Mouse (Mus musculus) C2C12 (cell line): ENCODE data around the gene Vmn2r94. TPM values are rescaled to one million over a fixed set of nuclear protein-coding genes. Genes with fewer than 3 reads are reported as not detected.

Experiments
- H3K27me3 ChIP-seq: one replicate; pipeline ENCODE4 v1.6.1; 2011; ENCODE audit not compliant: control insufficient read depth, insufficient read depth, insufficient read length
- H3K36me3 ChIP-seq: one replicate; pipeline ENCODE4 v1.6.1; 2011; ENCODE audit not compliant: control insufficient read depth, insufficient read depth
- H3K4me3 ChIP-seq: one replicate; pipeline ENCODE4 v1.5.1; 2011; ENCODE audit warnings: mild to moderate bottlenecking, control low read depth; ENCODE audit not compliant: poor library complexity, insufficient read depth, severe bottlenecking
- H3K79me2 ChIP-seq: one replicate; pipeline ENCODE4 v1.6.1; 2011; ENCODE audit not compliant: control insufficient read depth, insufficient read depth
- H3K79me3 ChIP-seq: one replicate; pipeline ENCODE4 v1.6.1; 2011; ENCODE audit warnings: low read depth, control low read depth
- H3ac ChIP-seq: one replicate; pipeline ENCODE3; 2011; ENCODE audit warnings: low read depth; ENCODE audit not compliant: control insufficient read depth, insufficient read length
- CEBPB ChIP-seq: IDR thresholded peaks from one replicate; pipeline ENCODE4 v1.6.1; 2011; ENCODE audit warnings: low read depth, mild to moderate bottlenecking, control low read depth, moderate library complexity
- CTCF ChIP-seq: IDR thresholded peaks from one replicate; pipeline ENCODE4 v1.5.1; 2011; ENCODE audit not compliant: control insufficient read depth, insufficient read depth, insufficient read length
- FOSL1 ChIP-seq: IDR thresholded peaks from one replicate; pipeline ENCODE4 v1.8.0; 2011; ENCODE audit warnings: mild to moderate bottlenecking, low read length; ENCODE audit not compliant: poor library complexity, insufficient read depth, severe bottlenecking
- MAX ChIP-seq: IDR thresholded peaks from one replicate; pipeline ENCODE4 v1.6.1; 2011; ENCODE audit warnings: mild to moderate bottlenecking, control low read depth
- MYOD1 ChIP-seq: IDR thresholded peaks from one replicate; pipeline ENCODE4 v1.6.1; 2011; ENCODE audit warnings: low read depth; ENCODE audit not compliant: control insufficient read depth, insufficient read length
- MYOG ChIP-seq: IDR thresholded peaks from one replicate; pipeline ENCODE4 v1.6.1; 2011; ENCODE audit not compliant: control insufficient read depth, insufficient read length; ENCODE audit errors: extremely low read depth
- USF1 ChIP-seq: IDR thresholded peaks from one replicate; pipeline ENCODE4 v1.6.1; 2011; ENCODE audit warnings: low read depth, mild to moderate bottlenecking, control low read depth, moderate library complexity
- long read RNA-seq, 2 experiments: library from polyadenylated mRNA; unstranded; transcript quantifications; one replicate each; pipeline ENCODE4 v2.0.0; 2019 to 2020
- polyA plus RNA-seq: library from polyadenylated mRNA; unstranded; fragments of >200 nt; fragmentation: generic; extraction: Trizol; gene quantifications from one replicate; pipeline ENCODE4 v1.2.1, GENCODE M21; 2012; ENCODE audit warnings: missing spikeins

The Vmn2r94 gene
- polyA plus RNA-seq: not detected
- long read RNA-seq, experiment 1: 0 reads
- long read RNA-seq, experiment 2: 0 reads

DNA sequence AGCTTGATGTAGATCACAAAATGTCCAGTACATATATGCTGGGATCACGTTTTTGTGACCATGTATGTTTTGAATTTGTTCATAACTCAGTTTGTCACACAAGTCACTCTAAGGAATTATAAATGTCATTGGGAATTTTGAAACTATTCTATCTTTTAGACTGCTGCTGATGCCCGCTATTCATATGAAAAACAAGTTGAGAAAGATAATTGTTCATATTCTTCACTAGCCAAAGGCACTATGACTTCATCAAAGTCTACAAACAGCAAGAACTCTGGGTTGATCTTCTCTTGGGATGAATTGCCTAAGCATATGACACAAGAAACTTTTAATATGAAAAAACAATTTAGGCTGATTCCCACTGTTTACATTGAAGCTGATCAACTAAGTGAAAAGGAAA lies at the start of gene Vmn2r94:
Gene Vmn2r94 (minus strand): TSS at position 101 of the 400 bp plus-strand sequence.
- H3K79me2 ChIP-seq: no peaks in the 10 kb centered on the region
- no peak within 1 kb of the TSS for H3K4me3 ChIP-seq
- H3K27me3 ChIP-seq: no peaks in the 10 kb centered on the region
- H3K36me3 ChIP-seq: no peaks in the 10 kb centered on the region
- H3ac ChIP-seq: no peak within 1 kb of the TSS
- TF ChIP-seq MYOD1: no peak
- TF ChIP-seq MAX: no peak
- TF ChIP-seq CEBPB: no peak
- no peak for TF ChIP-seq CTCF
- TF ChIP-seq MYOG: no peak
- no peak for TF ChIP-seq FOSL1
- no peak for TF ChIP-seq USF1
- no peaks in the 10 kb centered on the region for H3K79me3 ChIP-seq

DNA sequence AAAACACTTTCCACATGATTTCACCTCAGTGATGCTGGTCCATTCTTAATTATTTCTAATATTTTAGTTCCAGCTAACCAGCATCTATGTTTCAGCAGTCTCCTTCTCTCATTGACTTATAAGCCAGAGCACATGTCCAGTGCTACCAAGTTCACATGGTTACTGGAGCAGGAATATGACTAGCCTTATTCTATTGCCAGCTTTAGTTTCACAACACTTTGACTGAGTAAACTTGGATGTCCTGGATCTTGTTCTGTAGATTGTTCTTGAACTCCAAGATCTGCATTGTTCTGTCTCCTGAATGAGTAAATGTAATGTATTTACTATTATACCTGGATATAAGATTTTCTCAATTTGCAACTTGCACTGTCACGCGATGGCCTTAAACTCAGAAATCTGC lies 45.5 kb upstream of the Vmn2r94 start:
- Histone ChIP-seq H3K36me3 (no peaks in the 10 kb centered on the region), H3ac (no peak overlapping the region), H3K79me3 (no peaks in the 10 kb centered on the region), H3K27me3 (no peaks in the 10 kb centered on the region), H3K4me3 (no peak overlapping the region), H3K79me2 (no peaks in the 10 kb centered on the region)
- no peak for TF ChIP-seq CEBPB
- no peak for TF ChIP-seq USF1
- no peak for TF ChIP-seq MYOD1
- no peak for TF ChIP-seq CTCF
- TF ChIP-seq MYOG: no peak
- TF ChIP-seq MAX: no peak
- no peak for TF ChIP-seq FOSL1

DNA sequence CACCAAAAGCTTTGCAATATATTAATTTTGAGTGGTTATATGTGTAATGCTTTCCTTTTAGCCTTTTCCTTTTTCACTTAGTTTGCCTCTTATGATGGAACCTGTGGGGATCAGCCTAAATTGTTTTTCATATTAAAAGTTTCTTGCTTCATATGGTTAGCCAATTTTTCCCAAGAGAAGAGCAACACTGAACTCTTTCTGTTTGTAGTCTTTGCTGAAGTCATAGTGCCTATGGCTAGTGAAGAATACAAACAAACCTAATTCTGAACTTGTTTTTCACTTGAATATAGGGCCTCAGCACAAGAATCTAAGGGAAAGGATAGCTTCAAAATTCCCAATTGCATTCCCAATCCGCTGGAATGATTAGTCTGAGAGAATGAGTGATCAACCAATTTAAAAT lies 20.2 kb upstream of the Vmn2r94 start, which contains the start of gene Vmn2r93:
Gene Vmn2r93 (plus strand): TSS at position 301 of the 400 bp plus-strand sequence.
- no peak for TF ChIP-seq MYOG
- no peak for TF ChIP-seq CEBPB
- no peak for TF ChIP-seq MYOD1
- TF ChIP-seq FOSL1: no peak
- no peak for TF ChIP-seq CTCF
- no peak for TF ChIP-seq MAX
- no peak for TF ChIP-seq USF1
- Histone ChIP-seq H3K36me3 (no peaks in the 10 kb centered on the region), H3K4me3 (no peak within 1 kb of the TSS), H3ac (no peak within 1 kb of the TSS), H3K79me2 (no peaks in the 10 kb centered on the region), H3K27me3 (no peaks in the 10 kb centered on the region), H3K79me3 (no peaks in the 10 kb centered on the region)

DNA sequence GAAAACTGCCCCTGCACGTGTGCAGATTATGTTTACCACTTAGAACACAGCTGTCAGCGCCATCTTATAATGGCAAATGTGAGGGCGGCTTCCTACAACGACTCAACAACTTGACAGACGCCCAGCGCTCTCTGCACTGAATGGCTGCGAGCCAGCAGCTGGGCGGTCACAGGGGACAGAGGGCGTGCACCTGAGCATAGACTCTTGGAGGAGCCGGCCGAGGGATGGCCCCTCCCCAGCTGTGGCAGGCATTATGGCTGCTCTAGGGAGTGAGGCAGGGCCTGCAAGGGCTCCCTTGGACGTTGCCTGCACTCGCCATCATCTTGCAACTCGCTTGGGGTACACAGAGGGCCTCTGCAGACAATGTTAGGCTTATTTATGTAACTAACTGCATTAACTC lies 40.6 kb downstream of the Vmn2r94 start:
- H3ac ChIP-seq: no peak overlapping the region
- no peaks in the 10 kb centered on the region for H3K36me3 ChIP-seq
- H3K4me3 ChIP-seq: no peak overlapping the region
- H3K79me2 ChIP-seq: no peaks in the 10 kb centered on the region
- TF ChIP-seq FOSL1 (no peak), MAX (no peak), MYOD1 (no peak), MYOG (no peak), CTCF (no peak), USF1 (no peak), CEBPB (no peak)
- H3K79me3 ChIP-seq: no peaks in the 10 kb centered on the region
- no peaks in the 10 kb centered on the region for H3K27me3 ChIP-seq

DNA sequence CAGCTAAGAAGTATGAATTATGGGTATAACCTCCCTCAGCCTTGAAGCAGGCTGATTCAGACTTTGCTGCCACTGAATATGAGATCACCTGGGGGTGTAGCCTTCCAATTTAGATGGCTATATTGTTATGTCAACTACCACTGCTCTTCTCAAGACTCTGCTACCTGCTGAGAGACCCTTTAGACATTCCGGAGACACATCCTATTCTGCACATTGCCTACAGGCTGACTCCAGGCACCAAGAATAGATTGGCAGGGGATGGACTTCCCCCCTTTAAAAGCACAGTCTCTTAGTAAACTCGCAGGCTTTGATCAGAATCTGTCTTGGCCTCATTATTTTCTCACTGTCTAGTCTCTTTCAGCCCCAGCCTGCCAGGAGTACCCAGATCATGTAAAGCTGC lies 45.6 kb downstream of the Vmn2r94 start:
- no peak overlapping the region for H3ac ChIP-seq
- no peaks in the 10 kb centered on the region for H3K79me3 ChIP-seq
- H3K79me2 ChIP-seq: no peaks in the 10 kb centered on the region
- no peaks in the 10 kb centered on the region for H3K27me3 ChIP-seq
- no peak overlapping the region for H3K4me3 ChIP-seq
- no peak for TF ChIP-seq USF1
- no peak for TF ChIP-seq MYOG
- TF ChIP-seq MYOD1: no peak
- no peak for TF ChIP-seq FOSL1
- TF ChIP-seq CEBPB: no peak
- no peaks in the 10 kb centered on the region for H3K36me3 ChIP-seq

DNA sequence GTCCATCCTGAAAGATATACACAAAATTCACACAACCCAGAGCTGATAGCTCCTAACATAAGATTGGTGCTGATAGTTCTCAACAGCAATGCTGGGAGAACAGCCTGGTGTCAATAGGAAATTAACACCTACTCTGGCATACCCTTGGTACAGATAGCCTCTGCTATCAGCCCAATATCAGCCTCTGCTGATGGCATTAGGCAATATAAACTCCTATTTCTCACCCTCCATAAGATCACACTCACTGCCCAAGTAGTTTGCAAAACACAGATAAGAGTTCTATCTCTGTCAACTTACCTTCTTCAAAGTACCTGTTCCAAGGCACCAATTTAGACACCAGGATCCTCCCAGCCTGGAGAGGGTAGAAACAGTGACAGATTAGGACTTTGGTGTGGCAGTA lies 56.3 kb downstream of the Vmn2r94 start:
- no peak for TF ChIP-seq MAX
- no peak for TF ChIP-seq CTCF
- TF ChIP-seq USF1: no peak
- TF ChIP-seq MYOG: no peak
- no peak for TF ChIP-seq FOSL1
- no peak for TF ChIP-seq MYOD1
- TF ChIP-seq CEBPB: no peak
- H3K36me3 ChIP-seq: no peaks in the 10 kb centered on the region
- H3K4me3 ChIP-seq: no peak overlapping the region

More for the DNA sequence above, 56.3 kb downstream of the Vmn2r94 start:
- Histone ChIP-seq H3K79me3 (no peaks in the 10 kb centered on the region), H3ac (no peak overlapping the region), H3K79me2 (no peaks in the 10 kb centered on the region), H3K27me3 (no peaks in the 10 kb centered on the region)

Other genes with a start within 250 kb of the Vmn2r94 start
- gene Vmn2r124, start 228.3 kb downstream of the Vmn2r94 start, polyA plus RNA-seq: not detected
- not detected for gene Vmn2r91, start 192.7 kb downstream of the Vmn2r94 start, polyA plus RNA-seq
- gene Vmn2r92, start 125.9 kb downstream of the Vmn2r94 start, polyA plus RNA-seq: not detected
- gene Vmn2r93, start 20.3 kb upstream of the Vmn2r94 start, polyA plus RNA-seq: not detected
- not detected for gene Vmn2r95, start 146.3 kb upstream of the Vmn2r94 start, polyA plus RNA-seq